Mouse (Mus musculus) spleen, adult 2 months (tissue): ENCODE results near the gene Edn3. TPM values are rescaled to one million over a fixed set of nuclear protein-coding genes. Genes with fewer than 3 reads are reported as not detected.

ENCODE experiments used
- DNase-seq, 2 experiments: peaks; one replicate each; pipeline versions ENCODE4 v3.0.0 to v3.0.0-alpha.2; 2012 to 2021; ENCODE audit warnings: low spot score in 2 of 2, low read depth in 1 of 2
- H3K27ac ChIP-seq: fragments of 200-500 bp; 2 replicates; pipeline ENCODE4 v1.5.1; 2012; ENCODE audit warnings: low read length, inconsistent platforms; ENCODE audit not compliant: insufficient read depth
- H3K27me3 ChIP-seq: fragments of 200-500 bp; 2 replicates; pipeline ENCODE4 v1.6.1; 2012; ENCODE audit warnings: mild to moderate bottlenecking, moderate library complexity, low read length, inconsistent platforms; ENCODE audit not compliant: control insufficient read depth, insufficient read depth
- H3K36me3 ChIP-seq: fragments of 200-500 bp; 2 replicates; pipeline ENCODE4 v1.6.1; 2012; ENCODE audit warnings: mild to moderate bottlenecking, low read length, inconsistent platforms; ENCODE audit not compliant: control insufficient read depth, insufficient read depth
- H3K4me1 ChIP-seq: fragments of 200-500 bp; 2 replicates; pipeline ENCODE4 v1.6.1; 2011; ENCODE audit warnings: inconsistent platforms; ENCODE audit not compliant: control insufficient read depth, insufficient read depth, insufficient read length
- H3K4me3 ChIP-seq: fragments of 200-500 bp; 2 replicates; pipeline ENCODE4 v1.5.1; 2011; ENCODE audit warnings: mild to moderate bottlenecking, inconsistent platforms; ENCODE audit not compliant: insufficient read depth, insufficient read length; ENCODE audit errors: extremely low read depth
- CTCF ChIP-seq: fragments of 200-500 bp; IDR thresholded peaks from 2 replicates; pipeline ENCODE4 v1.5.1; 2011; ENCODE audit warnings: mild to moderate bottlenecking, inconsistent platforms; ENCODE audit not compliant: insufficient read depth, insufficient read length, insufficient replicate concordance; ENCODE audit errors: extremely low read depth
- POLR2A ChIP-seq: fragments of 200-500 bp; IDR thresholded peaks from 2 replicates; pipeline ENCODE4 v1.6.1; 2011; ENCODE audit warnings: low read depth, low read length, inconsistent platforms
- WGBS: fragments of 180-500 bp; shearing (Covaris S2); methylation state at CpG from one replicate; pipeline ENCODE4 v1.1.7; 2018; 5-methylcytosine and 5-hydroxymethylcytosine counted together
- polyA plus RNA-seq: library from polyadenylated mRNA; depleted of rRNA; stranded (reverse); fragments of >200 nt; gene quantifications from 2 replicates; pipeline ENCODE4 v1.2.3, GENCODE M21; 2012

Edn3 gene
- polyA plus RNA-seq, 1 experiment: 3.8 TPM

GRCm38 (mm10) chr2:174793181-174793580 is 32.8 kb downstream of the Edn3 start:
- H3K4me1 ChIP-seq: no peaks in the 10 kb centered on the region
- no peak overlapping the region for H3K4me3 ChIP-seq
- H3K27me3 ChIP-seq: no peaks in the 10 kb centered on the region
- H3K36me3 ChIP-seq: no peaks in the 10 kb centered on the region
- WGBS: 93% methylated on average over 1 of the region's 1 CpGs
- DNase-seq: no peak
- TF ChIP-seq CTCF: no peak
- TF ChIP-seq POLR2A: no peak
- H3K27ac ChIP-seq: no peak overlapping the region

GRCm38 (mm10) chr2:174796998-174797397 is 36.6 kb downstream of the Edn3 start:
- H3K36me3 ChIP-seq: no peaks in the 10 kb centered on the region
- H3K27me3 ChIP-seq: no peaks in the 10 kb centered on the region
- H3K4me3 ChIP-seq: no peak overlapping the region
- H3K27ac ChIP-seq: no peak overlapping the region
- H3K4me1 ChIP-seq: no peaks in the 10 kb centered on the region
- WGBS: 93% methylated on average over 2 of the region's 2 CpGs
- no peak for DNase-seq
- TF ChIP-seq CTCF (no peak), POLR2A (no peak)

GRCm38 (mm10) chr2:174797495-174798068 is 37.2 kb downstream of the Edn3 start:
- DNase-seq: no peak
- Histone ChIP-seq H3K4me3 (no peak overlapping the region), H3K4me1 (no peaks in the 10 kb centered on the region), H3K36me3 (no peaks in the 10 kb centered on the region), H3K27me3 (no peaks in the 10 kb centered on the region), H3K27ac (no peak overlapping the region)
- WGBS: 92% methylated on average over 4 of the region's 4 CpGs
- TF ChIP-seq CTCF (no peak), POLR2A (no peak)

GRCm38 (mm10) chr2:174802453-174802852 is 42.0 kb downstream of the Edn3 start:
- Histone ChIP-seq H3K27me3 (no peaks in the 10 kb centered on the region), H3K4me1 (no peaks in the 10 kb centered on the region), H3K27ac (no peak overlapping the region), H3K36me3 (no peaks in the 10 kb centered on the region), H3K4me3 (no peak overlapping the region)
- no peak for DNase-seq
- 61% methylated on average over 6 of the region's 6 CpGs for WGBS
- TF ChIP-seq POLR2A (no peak), CTCF (no peak)

- WGBS: 88% methylated on average over 1 of the region's 1 CpGs
- Histone ChIP-seq H3K4me1 (no peaks in the 10 kb centered on the region), H3K27ac (no peak overlapping the region), H3K36me3 (no peaks in the 10 kb centered on the region), H3K27me3 (no peaks in the 10 kb centered on the region), H3K4me3 (no peak overlapping the region)
- TF ChIP-seq CTCF: no peak
- TF ChIP-seq POLR2A: no peak
- DNase-seq: no peak
Measured at GRCm38 (mm10) chr2:174803661-174804060, 43.2 kb downstream of the Edn3 start.

- TF ChIP-seq POLR2A: no peak
- TF ChIP-seq CTCF: no peak
- WGBS: 33% methylated on average over 2 of the region's 2 CpGs
Measured at GRCm38 (mm10) chr2:174807900-174808299, 47.5 kb downstream of the Edn3 start.

GRCm38 (mm10) chr2:174809296-174809695 is 48.9 kb downstream of the Edn3 start:
- no peak overlapping the region for H3K27ac ChIP-seq
- H3K36me3 ChIP-seq: no peaks in the 10 kb centered on the region
- WGBS: 84% methylated on average over 4 of the region's 4 CpGs
- TF ChIP-seq CTCF (no peak), POLR2A (no peak)
- DNase-seq: no peak
- H3K27me3 ChIP-seq: no peaks in the 10 kb centered on the region
- no peak overlapping the region for H3K4me3 ChIP-seq
- no peaks in the 10 kb centered on the region for H3K4me1 ChIP-seq

More at GRCm38 (mm10) chr2:174807900-174808299, 47.5 kb downstream of the Edn3 start:
- Histone ChIP-seq H3K36me3 (no peaks in the 10 kb centered on the region), H3K27ac (no peak overlapping the region), H3K27me3 (no peaks in the 10 kb centered on the region), H3K4me3 (no peak overlapping the region), H3K4me1 (no peaks in the 10 kb centered on the region)
- DNase-seq: no peak
